Mouse (Mus musculus): ENCODE results near the gene Mcm9. TPM values are rescaled to one million over a fixed set of nuclear protein-coding genes. Genes with fewer than 3 reads are reported as not detected.
"Not testable (repeated sequence)": the region's sequence is repeated elsewhere in the genome, so short reads cannot be mapped to it uniquely, and the experiment has no call there.

Mcm9 gene
- 1 to 10 TPM; 7.7 to 7.8 TPM for total RNA-seq (2021)

- intact Hi-C loops (cut with DNase I); DNase-seq (ENCODE audit: extremely low spot score in 1 of 2, low spot score in 2 of 2): not testable (repeated sequence)
Observed at GRCm38 (mm10) chr10:53630339-53630738, at the start of gene Mcm9. Gene Mcm9, minus strand, starts transcription at chr10:53630439.

GRCm38 (mm10) chr10:53661788-53662187 is 31.5 kb upstream of the Mcm9 start:
- intact Hi-C loops (cut with DNase I): no loop called here

GRCm38 (mm10) chr10:53654239-53654638 is 24.0 kb upstream of the Mcm9 start:
- intact Hi-C loops (cut with DNase I); DNase-seq (ENCODE audit: extremely low spot score in 1 of 2, low spot score in 2 of 2): not testable (repeated sequence)

More at GRCm38 (mm10) chr10:53661788-53662187, 31.5 kb upstream of the Mcm9 start:
- no peak for DNase-seq (ENCODE audit: extremely low spot score in 1 of 2, low spot score in 2 of 2)

GRCm38 (mm10) chr10:53650683-53651082 is 20.4 kb upstream of the Mcm9 start:
- intact Hi-C loops (cut with DNase I): no loop called here

GRCm38 (mm10) chr10:53641507-53641906 is 11.3 kb upstream of the Mcm9 start:
- intact Hi-C loops (cut with DNase I): loop anchor here (2.0 kb wide), 1 partner anchor 155 kb away; no protein-coding TSS in a partner anchor
- peak in 1 of 2 experiments; percentile 31 for DNase-seq (ENCODE audit: extremely low spot score in 1 of 2, low spot score in 2 of 2)

More at GRCm38 (mm10) chr10:53650683-53651082, 20.4 kb upstream of the Mcm9 start:
- DNase-seq (ENCODE audit: extremely low spot score in 1 of 2, low spot score in 2 of 2): no peak

GRCm38 (mm10) chr10:53635246-53635971 is 5.2 kb upstream of the Mcm9 start:
- DNase-seq (ENCODE audit: extremely low spot score in 1 of 2, low spot score in 2 of 2): no peak
- intact Hi-C loops (cut with DNase I): no loop called here

- DNase-seq (ENCODE audit: extremely low spot score in 1 of 2, low spot score in 2 of 2): no peak
- intact Hi-C loops (cut with DNase I): no loop called here
Observed at GRCm38 (mm10) chr10:53634160-53634559, 3.9 kb upstream of the Mcm9 start.

GRCm38 (mm10) chr10:53629918-53630250 is 355 bp downstream of the Mcm9 start:
- intact Hi-C loops (cut with DNase I): no loop called here

GRCm38 (mm10) chr10:53629247-53629917 is 857 bp downstream of the Mcm9 start:
- intact Hi-C loops (cut with DNase I): no loop called here
- DNase-seq (ENCODE audit: extremely low spot score in 1 of 2, low spot score in 2 of 2): peak; percentile 79 to 93

More at GRCm38 (mm10) chr10:53629918-53630250, 355 bp downstream of the Mcm9 start:
- DNase-seq (ENCODE audit: extremely low spot score in 1 of 2, low spot score in 2 of 2): peak; percentile 96 to 98

GRCm38 (mm10) chr10:53615850-53616616 is 14.2 kb downstream of the Mcm9 start:
- intact Hi-C loops (cut with DNase I): no loop called here

GRCm38 (mm10) chr10:53613955-53614354 is 16.3 kb downstream of the Mcm9 start:
- no peak for DNase-seq (ENCODE audit: extremely low spot score in 1 of 2, low spot score in 2 of 2)
- intact Hi-C loops (cut with DNase I): no loop called here

More at GRCm38 (mm10) chr10:53615850-53616616, 14.2 kb downstream of the Mcm9 start:
- no peak for DNase-seq (ENCODE audit: extremely low spot score in 1 of 2, low spot score in 2 of 2)

- intact Hi-C loops (cut with DNase I): no loop called here
- DNase-seq (ENCODE audit: extremely low spot score in 1 of 2, low spot score in 2 of 2): peak in 1 of 2 experiments; percentile 54
Observed at GRCm38 (mm10) chr10:53612172-53612571, 18.1 kb downstream of the Mcm9 start.

GRCm38 (mm10) chr10:53608274-53608673 is 22.0 kb downstream of the Mcm9 start:
- intact Hi-C loops (cut with DNase I): no loop called here
- DNase-seq (ENCODE audit: extremely low spot score in 1 of 2, low spot score in 2 of 2): no peak

GRCm38 (mm10) chr10:53605328-53605727 is 24.9 kb downstream of the Mcm9 start:
- DNase-seq (ENCODE audit: extremely low spot score in 1 of 2, low spot score in 2 of 2): no peak
- intact Hi-C loops (cut with DNase I): no loop called here

- no peak for DNase-seq (ENCODE audit: extremely low spot score in 1 of 2, low spot score in 2 of 2)
Observed at GRCm38 (mm10) chr10:53598821-53599220, 31.4 kb downstream of the Mcm9 start.

GRCm38 (mm10) chr10:53597121-53597881 is 32.9 kb downstream of the Mcm9 start:
- intact Hi-C loops (cut with DNase I): loop anchor here (10.0 kb wide), 1 partner anchor 252 kb away; no protein-coding TSS in a partner anchor
- peak in 1 of 2 experiments; percentile 69 for DNase-seq (ENCODE audit: extremely low spot score in 1 of 2, low spot score in 2 of 2)

More at GRCm38 (mm10) chr10:53598821-53599220, 31.4 kb downstream of the Mcm9 start:
- intact Hi-C loops (cut with DNase I): loop anchor here (10.0 kb wide), 1 partner anchor 254 kb away; no protein-coding TSS in a partner anchor

GRCm38 (mm10) chr10:53596677-53597120 is 33.5 kb downstream of the Mcm9 start, which contains the start of gene Asf1a:
Gene Asf1a, plus strand, starts transcription at chr10:53596757.
- intact Hi-C loops (cut with DNase I): loop anchor here (10.0 kb wide), 1 partner anchor 252 kb away; no protein-coding TSS in a partner anchor
- DNase-seq (ENCODE audit: extremely low spot score in 1 of 2, low spot score in 2 of 2): peak; percentile 96 to 98
